Mouse (Mus musculus) right cerebral cortex, postnatal 14 days (tissue): ENCODE measurements around the gene Rtl10.

Experiments
- DNase-seq: peaks from one replicate; pipeline ENCODE4 v3.0.0; 2022

Gene Rtl10

GRCm38 (mm10) chr16:18498558-18498990 is at the start of gene Rtl10, which contains the start of gene Gnb1l:
Gene Rtl10 (plus strand): TSS chr16:18498901.
Gene Gnb1l (plus strand): TSS chr16:18498713.
- peak; percentile 98 for DNase-seq

GRCm38 (mm10) chr16:18449005-18449404 is 49.7 kb upstream of the Rtl10 start:
- no peak for DNase-seq

- DNase-seq = peak; percentile 74
These were observed 47.1 kb upstream of the Rtl10 start for GRCm38 (mm10) chr16:18451486-18452181.

- DNase-seq = no peak
These were observed 46.3 kb upstream of the Rtl10 start for GRCm38 (mm10) chr16:18452361-18452862.

DNA sequence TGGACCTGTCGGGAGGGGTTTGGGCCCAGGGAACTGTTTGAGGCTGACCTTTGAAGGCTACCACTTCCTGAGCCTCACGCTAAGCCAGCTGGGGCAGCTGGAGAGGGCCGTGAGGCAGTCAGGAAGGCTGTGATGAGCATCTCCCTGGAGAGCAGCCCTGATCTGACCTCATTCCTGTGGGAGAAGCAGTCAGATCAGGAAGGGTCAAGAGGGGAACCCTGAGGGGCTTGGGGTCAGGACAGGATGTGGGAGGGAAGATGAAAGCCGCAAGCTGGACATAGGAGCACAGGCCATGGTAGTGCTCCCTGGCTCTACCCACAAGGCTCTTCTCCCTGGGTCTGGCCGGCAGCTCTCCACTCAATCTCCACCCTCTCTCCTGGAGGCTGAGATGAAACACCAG is 44.9 kb upstream of the Rtl10 start:
- DNase-seq = no peak

GRCm38 (mm10) chr16:18455407-18455806 is 43.3 kb upstream of the Rtl10 start:
- no peak for DNase-seq

GRCm38 (mm10) chr16:18458661-18459060 is 40.0 kb upstream of the Rtl10 start:
- DNase-seq = no peak

GRCm38 (mm10) chr16:18459335-18459954 is 39.3 kb upstream of the Rtl10 start:
- DNase-seq = no peak

DNA sequence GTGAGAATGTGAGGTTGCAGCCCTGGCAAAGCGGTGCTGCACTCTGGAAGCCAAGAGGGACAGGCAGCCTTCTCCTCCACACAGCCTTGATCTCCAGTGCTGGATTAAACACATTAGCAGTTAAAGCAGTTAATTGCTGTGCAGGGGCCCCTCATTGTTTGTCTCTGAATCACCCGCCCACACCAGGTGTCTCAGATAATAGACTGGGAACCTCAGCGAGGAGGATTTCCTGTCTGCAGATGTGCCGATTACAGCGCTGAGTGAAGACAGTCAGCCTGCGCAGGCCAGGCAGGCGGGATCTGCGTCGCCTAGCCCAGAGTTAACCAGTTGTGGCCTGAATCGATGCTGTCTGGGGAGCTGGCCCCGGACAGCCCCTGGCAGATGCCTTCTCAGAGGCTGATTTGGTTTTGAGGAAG is 38.7 kb upstream of the Rtl10 start:
- no peak for DNase-seq

DNA sequence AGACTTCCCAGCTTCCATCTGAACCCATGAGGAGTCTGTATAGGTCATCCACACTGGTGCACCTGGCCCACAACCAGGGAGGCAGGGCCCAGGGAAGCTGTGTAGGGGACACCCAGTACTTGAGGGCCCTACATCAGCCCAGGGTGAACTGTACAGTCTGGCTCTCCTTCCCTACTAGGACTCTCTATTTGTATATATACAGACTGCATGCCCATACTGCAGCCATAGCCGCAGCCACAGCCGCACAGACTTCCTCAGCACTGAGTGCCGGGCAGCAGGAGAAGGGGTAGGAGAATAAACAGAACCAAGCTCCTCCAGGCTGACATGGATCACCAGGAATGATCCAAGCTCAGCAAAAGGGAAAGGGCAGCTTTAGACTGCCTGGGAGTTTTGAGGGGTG is 37.9 kb upstream of the Rtl10 start:
- no peak for DNase-seq

- DNase-seq = no peak
These were observed 36.7 kb upstream of the Rtl10 start for GRCm38 (mm10) chr16:18462031-18462430.

DNA sequence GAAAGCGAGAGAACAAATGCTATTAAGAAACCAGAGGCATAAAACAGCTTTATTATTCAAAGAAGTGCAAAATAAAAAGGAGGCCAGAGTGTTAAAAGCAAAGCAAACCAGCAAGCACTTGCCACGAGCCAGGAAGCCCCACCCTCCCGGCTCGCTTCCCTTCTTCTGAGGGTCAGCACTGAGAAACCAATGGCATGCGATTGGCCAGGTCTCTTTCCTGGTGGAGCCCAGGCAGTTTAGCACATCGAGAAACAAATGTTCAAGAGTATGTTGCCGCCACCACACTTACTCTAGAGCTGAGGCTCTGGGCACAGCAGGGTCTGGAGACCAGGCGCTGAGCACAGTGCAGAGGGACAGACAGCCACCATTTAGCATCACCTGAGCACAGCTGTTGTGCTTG is 36.1 kb upstream of the Rtl10 start:
- no peak for DNase-seq

DNA sequence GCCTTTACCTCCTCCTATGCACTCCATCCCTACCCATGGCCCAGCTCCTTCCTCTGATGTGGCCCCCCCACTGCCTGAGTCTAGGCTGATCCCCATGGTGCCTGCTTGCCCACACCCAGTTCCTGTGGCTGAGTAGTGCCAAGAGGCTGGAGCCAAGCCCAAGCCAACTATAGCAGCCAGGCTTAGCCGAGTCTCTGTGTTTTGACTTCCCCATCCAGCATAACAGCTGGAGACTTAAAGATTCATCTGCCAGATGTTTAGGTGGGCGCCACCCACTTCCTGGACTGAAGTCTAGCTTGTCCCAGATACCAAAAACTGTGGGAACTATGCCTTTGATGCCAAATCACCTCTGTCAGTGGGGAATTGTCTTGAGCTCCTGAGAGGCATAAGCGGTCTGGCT is 34.4 kb upstream of the Rtl10 start:
- no peak for DNase-seq

- DNase-seq = no peak
These were observed 27.9 kb upstream of the Rtl10 start for GRCm38 (mm10) chr16:18470829-18471228.

DNA sequence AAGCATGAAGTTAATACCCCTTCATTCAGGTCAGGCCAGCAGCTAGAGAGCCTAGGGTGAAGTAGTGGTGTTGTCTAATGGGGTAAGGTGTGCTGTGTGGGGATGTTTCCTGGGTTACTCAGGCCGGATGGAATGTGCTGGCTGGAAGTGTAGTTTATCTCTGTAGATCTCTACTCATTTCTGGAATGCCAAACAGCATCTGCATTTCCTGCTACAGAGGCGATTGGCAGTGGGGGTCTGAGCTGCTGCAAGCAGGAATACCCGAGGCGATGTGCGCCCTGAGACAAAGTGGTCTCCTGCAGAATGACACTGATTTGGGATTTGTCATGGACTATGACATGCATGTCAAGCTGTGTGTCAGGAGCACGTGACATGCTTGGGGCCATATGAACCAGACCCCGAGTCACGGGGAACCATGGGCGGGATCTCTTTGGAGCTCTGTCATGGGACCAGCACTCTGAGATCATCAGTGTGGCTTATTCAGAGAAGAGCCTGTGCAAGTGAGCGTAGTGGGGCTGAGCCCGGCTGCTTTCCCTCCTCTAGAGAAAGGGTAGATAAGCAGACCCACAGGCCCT is 27.2 kb upstream of the Rtl10 start:
- DNase-seq = no peak

- no peak for DNase-seq
These were observed 26.7 kb upstream of the Rtl10 start for GRCm38 (mm10) chr16:18471976-18472375.

DNA sequence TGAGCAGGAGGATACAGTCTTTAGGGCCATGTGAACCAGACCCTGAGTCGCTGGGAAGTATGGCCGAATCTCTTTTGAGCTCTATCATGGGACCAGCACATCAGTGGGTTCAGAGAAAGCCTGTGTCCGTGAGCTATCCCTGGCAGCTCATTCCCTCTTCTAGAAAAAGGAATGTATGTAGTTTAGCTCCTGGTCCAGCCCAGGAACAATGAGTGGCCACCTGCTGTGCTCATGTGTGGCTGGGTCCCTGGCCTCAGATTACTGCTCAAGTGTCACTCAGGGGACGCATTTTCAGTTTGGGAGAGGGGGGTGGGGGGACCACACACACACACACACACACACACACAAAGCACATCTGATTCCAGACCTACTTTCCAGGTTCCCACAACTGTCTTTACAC is 26.3 kb upstream of the Rtl10 start:
- DNase-seq = no peak

GRCm38 (mm10) chr16:18472976-18473375 is 25.7 kb upstream of the Rtl10 start:
- no peak for DNase-seq

DNA sequence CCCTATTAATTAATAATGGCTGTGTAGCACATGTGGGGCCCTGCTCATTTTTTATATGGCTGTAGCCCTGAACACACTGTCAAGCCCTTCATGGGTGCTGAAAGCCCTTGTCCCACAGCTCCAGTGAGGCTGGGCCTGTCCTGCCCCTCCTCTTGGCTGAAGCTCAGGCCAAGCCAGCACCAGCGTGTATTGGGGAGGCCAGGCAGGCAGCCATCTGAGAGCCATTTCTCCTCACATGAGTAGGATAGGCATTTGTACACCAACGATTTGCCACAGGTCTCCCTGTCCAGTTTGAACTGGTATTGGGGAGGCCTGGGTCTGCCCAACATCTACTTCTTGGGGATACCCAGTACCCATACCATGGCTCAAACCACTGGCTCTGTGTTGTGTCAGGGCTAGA is 24.7 kb upstream of the Rtl10 start:
- no peak for DNase-seq

DNA sequence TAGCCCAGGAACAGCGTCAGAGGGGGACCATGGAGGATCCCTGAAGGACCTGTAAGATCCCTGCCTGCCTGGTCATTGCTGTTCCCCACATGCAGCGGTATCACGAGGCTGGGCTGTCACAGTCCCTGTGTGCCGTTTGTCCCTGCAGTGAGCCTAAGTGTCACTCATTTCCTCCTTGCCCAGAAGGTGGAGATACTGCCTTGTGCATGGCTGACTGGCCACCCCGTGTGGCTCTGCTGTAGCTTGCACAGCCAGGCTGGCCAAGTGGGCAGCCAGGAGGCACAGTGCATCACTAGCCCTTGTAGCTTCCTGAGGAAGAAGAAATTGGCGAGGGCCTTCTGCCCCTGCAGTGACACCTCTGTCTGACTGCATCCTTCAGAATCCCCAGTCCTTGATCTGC is 20.7 kb upstream of the Rtl10 start:
- no peak for DNase-seq

GRCm38 (mm10) chr16:18479667-18480066 is 19.0 kb upstream of the Rtl10 start:
- DNase-seq = no peak

DNA sequence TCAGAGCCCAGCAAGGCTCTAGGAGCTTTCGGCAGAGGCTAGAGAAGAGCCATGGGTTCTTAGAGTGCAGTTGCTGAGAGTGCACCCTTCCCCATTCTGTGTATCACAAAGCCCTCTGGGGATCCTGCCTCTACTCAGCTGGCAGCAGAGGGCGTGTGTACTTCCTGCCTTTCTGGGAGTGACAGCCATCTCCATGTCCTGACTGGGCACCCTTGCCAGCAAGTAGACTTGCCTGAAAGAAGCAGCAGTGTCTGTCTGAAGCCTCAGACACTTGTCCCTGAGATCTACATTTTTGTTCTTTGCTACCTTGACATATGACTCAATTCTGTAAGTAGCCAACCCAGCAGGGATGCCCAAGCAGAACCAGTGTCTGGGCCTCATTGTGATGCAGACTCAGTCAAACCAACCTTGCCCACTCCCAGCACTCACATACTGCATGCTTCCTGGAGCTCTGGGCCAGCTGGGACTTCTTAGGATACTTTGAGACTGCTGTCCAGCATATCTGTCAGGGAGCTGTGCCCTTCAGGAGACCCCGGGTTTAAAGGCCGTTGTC is 17.7 kb upstream of the Rtl10 start:
- DNase-seq = no peak

DNA sequence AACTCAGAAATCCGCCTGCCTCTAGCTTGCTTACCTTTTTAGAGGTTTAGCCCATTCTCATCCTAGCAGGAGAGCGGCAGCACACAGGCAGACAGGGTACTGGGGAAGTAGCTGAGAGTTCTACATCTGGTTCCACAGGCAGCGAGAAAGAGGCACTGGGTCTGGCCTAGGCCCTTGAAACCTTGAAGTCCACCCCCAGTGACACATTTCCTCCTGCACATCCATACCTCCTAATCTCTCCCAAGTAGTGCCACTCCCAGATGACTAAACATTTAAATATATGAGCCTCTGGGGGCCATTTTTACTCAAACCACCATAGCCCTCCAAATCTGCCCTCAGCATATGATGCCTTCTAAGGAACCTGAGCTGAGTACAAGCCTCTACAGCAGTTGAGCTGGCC is 16.3 kb upstream of the Rtl10 start:
- DNase-seq = no peak

GRCm38 (mm10) chr16:18483839-18484238 is 14.9 kb upstream of the Rtl10 start:
- no peak for DNase-seq
